Mouse (Mus musculus) megakaryocyte, embryonic 14.5 days (primary cell): ENCODE measurements around the gene Ccdc14.

ENCODE experiments used
- FLI1 ChIP-seq: IDR thresholded peaks from 2 replicates; pipeline ENCODE4 v1.6.1; 2012; ENCODE audit warnings: low read length, inconsistent platforms, mixed read lengths
- GATA1 ChIP-seq: IDR thresholded peaks from 3 replicates; pipeline ENCODE4 v1.6.1; 2012; ENCODE audit warnings: mixed read lengths, low read length, inconsistent platforms, borderline replicate concordance

DNA sequence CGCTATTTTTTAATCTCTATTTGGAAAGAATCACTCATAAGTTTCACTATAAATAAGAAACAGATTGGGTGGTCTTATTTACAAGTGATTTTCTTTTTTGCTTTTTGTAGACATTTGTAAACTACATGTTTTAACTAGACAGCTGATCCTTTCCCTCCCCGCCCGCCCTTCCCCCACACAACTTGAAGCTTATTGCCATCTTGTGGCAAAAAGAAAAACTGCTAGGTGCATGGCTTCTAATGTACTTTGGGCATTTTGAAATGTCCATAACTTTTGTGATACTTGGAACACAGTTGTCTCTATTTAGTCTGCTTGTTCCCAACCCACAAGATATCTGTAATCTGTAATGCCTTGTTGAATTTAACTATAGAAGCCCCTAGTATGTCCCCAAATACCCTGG, 21.1 kb downstream of the Ccdc14 start:
- no peak for TF ChIP-seq GATA1
- no peak for TF ChIP-seq FLI1
